Comparison of ENCODE assay signal across 18 mouse cellular contexts in genomic region chr3:135798241-135798640, GRCm38 (mm10). TPM values are rescaled to one million over a fixed set of nuclear protein-coding genes. Genes with fewer than 3 reads are reported as not detected.
DNase-seq lines count a peak whose midpoint lies in the region; ATAC-seq and TF ChIP-seq lines count a peak whose summit lies in the region.
"Had no signal": no experiment of that assay in that cellular context is flagged by ENCODE, and none has a peak within 500 bp of the region (broad histone marks: within the 10 kb centered on the region; RNA-seq: fewer than 3 reads in every experiment).

No protein-coding gene starts in this region.

- H3K4me3 ChIP-seq in forebrain, embryonic 14.5 days (ENCODE audit: low read depth, low read length) = no peak overlapping the region
- no peak overlapping the region for H3K4me3 ChIP-seq in forebrain, embryonic 12.5 days (replicated peaks)
- H3K4me3 ChIP-seq in liver, embryonic 15.5 days (replicated peaks) = no peak overlapping the region
- no peak overlapping the region for H3K4me3 ChIP-seq in heart, embryonic 10.5 days
- H3K4me3 ChIP-seq: left cerebral cortex, adult 2 months; limb, embryonic 13.5 days; megakaryocyte, embryonic 14.5 days; neural tube, embryonic 12.5 days had no signal

- no peak overlapping the region for H3K27ac ChIP-seq in forebrain, embryonic 14.5 days (ENCODE audit: low read depth, low read length)
- H3K27ac ChIP-seq in forebrain, embryonic 12.5 days = no peak overlapping the region
- H3K27ac ChIP-seq in liver, embryonic 15.5 days (replicated peaks) = no peak overlapping the region
- no peak overlapping the region for H3K27ac ChIP-seq in heart, embryonic 10.5 days
- H3K27ac ChIP-seq: left cerebral cortex, adult 2 months; limb, embryonic 13.5 days; neural tube, embryonic 12.5 days had no signal

- TF ChIP-seq CTCF in brain, embryonic 14.5 days (IDR thresholded peaks at IDR 0.05; ENCODE audit: borderline replicate concordance, extremely low read depth, insufficient read depth, insufficient read length) = no peak

- H3K4me2 ChIP-seq in forebrain, embryonic 14.5 days (ENCODE audit: low read length) = no peak overlapping the region
- H3K4me2 ChIP-seq in forebrain, embryonic 12.5 days = no peak overlapping the region
- H3K4me2 ChIP-seq in liver, embryonic 15.5 days = no peak overlapping the region
- H3K4me2 ChIP-seq: limb, embryonic 13.5 days; neural tube, embryonic 12.5 days had no signal

- no peak for ATAC-seq in forebrain, embryonic 14.5 days
- ATAC-seq in forebrain, embryonic 12.5 days (ENCODE audit: low FRiP score) = no peak
- 0 out of 2 replicates have a peak, but pooled peaks have one; percentile 42 for ATAC-seq in liver, embryonic 15.5 days (ENCODE audit: insufficient read depth)
- ATAC-seq: forebrain, embryonic 16.5 days; lung, postnatal 0 days had no signal

- no peak overlapping the region for H3K9ac ChIP-seq in forebrain, embryonic 14.5 days (ENCODE audit: low read length)
- no peak overlapping the region for H3K9ac ChIP-seq in forebrain, embryonic 12.5 days
- no peak overlapping the region for H3K9ac ChIP-seq in liver, embryonic 15.5 days
- H3K9ac ChIP-seq: limb, embryonic 13.5 days; neural tube, embryonic 12.5 days had no signal

- no peaks in the 10 kb centered on the region for H3K27me3 ChIP-seq in forebrain, embryonic 14.5 days (replicated peaks; ENCODE audit: control insufficient read depth, insufficient read depth, low read length)
- no peaks in the 10 kb centered on the region for H3K27me3 ChIP-seq in forebrain, embryonic 12.5 days
- no peaks in the 10 kb centered on the region for H3K27me3 ChIP-seq in liver, embryonic 15.5 days
- H3K27me3 ChIP-seq in heart, embryonic 10.5 days (ENCODE audit: insufficient read depth, poor library complexity, severe bottlenecking) = no peaks in the 10 kb centered on the region
- H3K27me3 ChIP-seq: limb, embryonic 13.5 days; megakaryocyte, embryonic 14.5 days; neural tube, embryonic 12.5 days had no signal

- H3K36me3 ChIP-seq in forebrain, embryonic 14.5 days (ENCODE audit: control insufficient read depth, insufficient read depth, low read length) = no peaks in the 10 kb centered on the region
- no peaks in the 10 kb centered on the region for H3K36me3 ChIP-seq in forebrain, embryonic 12.5 days (replicated peaks)
- no peaks in the 10 kb centered on the region for H3K36me3 ChIP-seq in liver, embryonic 15.5 days (replicated peaks)
- no peaks in the 10 kb centered on the region for H3K36me3 ChIP-seq in heart, embryonic 10.5 days
- H3K36me3 ChIP-seq: limb, embryonic 13.5 days; neural tube, embryonic 12.5 days had no signal

- no peaks in the 10 kb centered on the region for H3K4me1 ChIP-seq in forebrain, embryonic 14.5 days (ENCODE audit: control insufficient read depth, insufficient read depth, low read length)
- no peaks in the 10 kb centered on the region for H3K4me1 ChIP-seq in forebrain, embryonic 12.5 days
- H3K4me1 ChIP-seq in liver, embryonic 15.5 days (replicated peaks) = no peaks in the 10 kb centered on the region
- no peaks in the 10 kb centered on the region for H3K4me1 ChIP-seq in heart, embryonic 10.5 days
- H3K4me1 ChIP-seq: megakaryocyte, embryonic 14.5 days; neural tube, embryonic 12.5 days had no signal

- WGBS in forebrain, embryonic 14.5 days = 40% methylated on average over 3 of the region's 3 CpGs
- 73% methylated on average over 3 of the region's 3 CpGs for WGBS in forebrain, embryonic 12.5 days
- 61% methylated on average over 3 of the region's 3 CpGs for WGBS in liver, embryonic 15.5 days (ENCODE audit: insufficient replicate concordance)
- WGBS in heart, embryonic 10.5 days = 80% methylated on average over 3 of the region's 3 CpGs

- peak; percentile 2 for DNase-seq in forebrain, embryonic 14.5 days (ENCODE audit: low spot score)
- DNase-seq in brain, embryonic 14.5 days (ENCODE audit: low read depth) = peak; percentile 20
- DNase-seq in kidney, adult 9 months = peak; percentile 34
- no peak for DNase-seq in heart, embryonic 10.5 days (ENCODE audit: low spot score)
- DNase-seq in urinary bladder, postnatal 10 days (ENCODE audit: low spot score) = no peak
- no peak for DNase-seq in heart, postnatal 4 days
- DNase-seq: cerebellum, postnatal 25 days; right cerebral cortex, postnatal 14 days; thymus, postnatal 14 days had no signal

- no peak for TF ChIP-seq POLR2A in brain, embryonic 14.5 days (IDR thresholded peaks at IDR 0.05; ENCODE audit: borderline replicate concordance, extremely low read depth, insufficient read depth, insufficient read length, poor library complexity, severe bottlenecking)

- no peaks in the 10 kb centered on the region for H3K9me3 ChIP-seq in forebrain, embryonic 14.5 days (replicated peaks; ENCODE audit: control insufficient read depth, low read length)
- H3K9me3 ChIP-seq in forebrain, embryonic 12.5 days = no peaks in the 10 kb centered on the region
- H3K9me3 ChIP-seq in liver, embryonic 15.5 days (replicated peaks) = no peaks in the 10 kb centered on the region
- no peaks in the 10 kb centered on the region for H3K9me3 ChIP-seq in heart, embryonic 10.5 days
- H3K9me3 ChIP-seq: limb, embryonic 13.5 days; neural tube, embryonic 12.5 days had no signal

RNA-seq across cellular contexts. Expression of gene Slc39a8, which starts 26.8 kb away (rescaled TPM):
- polyA plus RNA-seq in forebrain, embryonic 14.5 days (2014; fragmentation: Nextera tagmentation; extraction: Ambion mirVana) = 7.2 and 9.1 TPM in 2 replicates
- 11.0 and 13.2 TPM in 2 replicates for polyA plus RNA-seq in forebrain, embryonic 12.5 days (2016; fragmentation: Nextera tagmentation; extraction: Ambion mirVana)
- polyA plus RNA-seq in brain, embryonic 14.5 days (2012; rRNA removed) = 5.4 and 9.7 TPM in 2 replicates
- 43.0 and 45.1 TPM in 2 replicates for polyA plus RNA-seq in liver, embryonic 15.5 days (2015; fragmentation: Nextera tagmentation; extraction: Ambion mirVana)
- polyA plus RNA-seq in heart, embryonic 10.5 days (2016; fragmentation: Nextera tagmentation; extraction: Ambion mirVana) = 47.7 and 49.2 TPM in 2 replicates
- 10 to 100 TPM in 1 of 2 experiments, 1 to 10 TPM in 1; 9.0 to 10.9 TPM for total RNA-seq in heart, postnatal 4 days (2021)
- total RNA-seq: monocyte, adult 5-6 weeks had no signal

Comparison
In these comparisons a context has a peak if more than half of its experiments do, and no peak if none do; other contexts are left out.
1. DNase-seq: peak in forebrain, embryonic 14.5 days (single experiment), brain, embryonic 14.5 days (single experiment) and kidney, adult 9 months (single experiment); none in heart, embryonic 10.5 days (single experiment), urinary bladder, postnatal 10 days (single experiment) and heart, postnatal 4 days (single experiment).